Mouse (Mus musculus) MEL (cell line): ENCODE results near the gene Lrrc17. TPM values are rescaled to one million over a fixed set of nuclear protein-coding genes. Genes with fewer than 3 reads are reported as not detected.

Experiments
- DNase-seq: peaks from one replicate; pipeline ENCODE4 v3.0.0; 2011; ENCODE audit warnings: low read depth, low spot score
- H3K27ac ChIP-seq: 2 replicates; pipeline ENCODE4 v1.5.1; 2012; ENCODE audit warnings: low read depth, mild to moderate bottlenecking, control low read depth, low read length, moderate library complexity; ENCODE audit not compliant: control insufficient read depth
- H3K27me3 ChIP-seq, 2 experiments: fragments of 150-350 bp in 1 of 2; sonication (generic) in 1 of 2; 2 replicates each; pipeline ENCODE4 v1.6.1; 2012; ENCODE audit warnings: low read length in 2 of 2, mild to moderate bottlenecking in 2 of 2, improper control_type of control experiment in 1 of 2, moderate library complexity in 1 of 2; ENCODE audit not compliant: insufficient read depth in 2 of 2, control insufficient read depth in 1 of 2
- H3K36me3 ChIP-seq, 2 experiments: 2 replicates each; pipeline ENCODE4 v1.6.1; 2012 to 2014; ENCODE audit warnings: low read length in 2 of 2, improper control_type of control experiment in 1 of 2, inconsistent platforms in 1 of 2, mild to moderate bottlenecking in 1 of 2; ENCODE audit not compliant: insufficient read depth in 2 of 2, control insufficient read depth in 1 of 2
- H3K4me1 ChIP-seq, 2 experiments: fragments of 150-350 bp in 1 of 2; sonication (generic) in 1 of 2; 2 replicates each; pipeline ENCODE4 v1.6.1; 2012; ENCODE audit warnings: low read length in 2 of 2, improper control_type of control experiment in 1 of 2, mild to moderate bottlenecking in 1 of 2; ENCODE audit not compliant: insufficient read depth in 2 of 2, control insufficient read depth in 1 of 2
- H3K4me3 ChIP-seq, 2 experiments: fragments of 150-350 bp in 1 of 2; sonication (generic) in 1 of 2; 2 replicates each; pipeline ENCODE4 v1.5.1; 2012; ENCODE audit warnings: low read depth in 2 of 2, low read length in 2 of 2, mild to moderate bottlenecking in 2 of 2, moderate library complexity in 2 of 2, control low read depth in 1 of 2, improper control_type of control experiment in 1 of 2; ENCODE audit not compliant: control insufficient read depth in 1 of 2, insufficient read depth in 1 of 2
- H3K79me2 ChIP-seq: 2 replicates; pipeline ENCODE4 v1.6.1; 2012; ENCODE audit warnings: mild to moderate bottlenecking, low read length, moderate library complexity; ENCODE audit not compliant: control insufficient read depth, poor library complexity, insufficient read depth
- H3K9ac ChIP-seq: 2 replicates; pipeline ENCODE4 v1.6.1; 2012; ENCODE audit warnings: low read depth, mild to moderate bottlenecking, control low read depth, low read length, moderate library complexity; ENCODE audit not compliant: control insufficient read depth, poor library complexity, severe bottlenecking
- H3K9me3 ChIP-seq: fragments of 150-350 bp; sonication (generic); replicated peaks from 2 replicates; pipeline ENCODE4 v1.6.1; 2012; ENCODE audit warnings: mild to moderate bottlenecking, low read length, improper control_type of control experiment, moderate library complexity; ENCODE audit not compliant: insufficient read depth
- BHLHE40 ChIP-seq: IDR thresholded peaks from 2 replicates; pipeline ENCODE4 v1.6.1; 2012; ENCODE audit warnings: low read depth, mild to moderate bottlenecking, inconsistent platforms, low read length, improper control_type of control experiment, borderline replicate concordance
- CTCF ChIP-seq, 3 experiments: IDR thresholded peaks in 2 of 3; conservative IDR thresholded peaks in 1 of 3; 2 replicates each; pipeline ENCODE4 v1.5.1; 2011 to 2012; ENCODE audit warnings: low read length in 3 of 3, low read depth in 2 of 3, mild to moderate bottlenecking in 2 of 3, improper control_type of control experiment in 1 of 3, inconsistent platforms in 1 of 3, mixed read lengths in 1 of 3, moderate library complexity in 1 of 3; ENCODE audit not compliant: control insufficient read depth in 1 of 3, insufficient read depth in 1 of 3, poor library complexity in 1 of 3, severe bottlenecking in 1 of 3
- ELF1 ChIP-seq: IDR thresholded peaks from 2 replicates; pipeline ENCODE4 v1.6.1; 2014; ENCODE audit warnings: low read depth, mild to moderate bottlenecking, inconsistent platforms, low read length, improper control_type of control experiment, moderate library complexity
- ETS1 ChIP-seq: IDR thresholded peaks from 2 replicates; pipeline ENCODE4 v1.6.1; 2012; ENCODE audit warnings: low read depth, mild to moderate bottlenecking, inconsistent platforms, low read length, improper control_type of control experiment, moderate library complexity
- GATA1 ChIP-seq: IDR thresholded peaks from 2 replicates; pipeline ENCODE4 v1.6.1; 2011; ENCODE audit warnings: low read depth, low read length, improper control_type of control experiment
- HCFC1 ChIP-seq: IDR thresholded peaks from 2 replicates; pipeline ENCODE4 v1.6.1; 2012; ENCODE audit warnings: low read depth, mild to moderate bottlenecking, inconsistent platforms, low read length, improper control_type of control experiment, moderate library complexity
- KAT2A ChIP-seq: conservative IDR thresholded peaks from 2 replicates; pipeline ENCODE4 v1.6.1; 2012; ENCODE audit warnings: low read depth, low read length, improper control_type of control experiment, inconsistent platforms
- MAFK ChIP-seq: IDR thresholded peaks from 2 replicates; pipeline ENCODE4 v1.6.1; 2011; ENCODE audit warnings: low read depth, mild to moderate bottlenecking, low read length, improper control_type of control experiment, borderline replicate concordance
- MEF2A ChIP-seq: IDR thresholded peaks from 2 replicates; pipeline ENCODE4 v1.6.1; 2014; ENCODE audit warnings: low read depth, mild to moderate bottlenecking, inconsistent platforms, low read length, improper control_type of control experiment; ENCODE audit not compliant: poor library complexity, insufficient replicate concordance, severe bottlenecking; ENCODE audit errors: extremely low read depth
- MXI1 ChIP-seq: IDR thresholded peaks from 2 replicates; pipeline ENCODE4 v1.6.1; 2011; ENCODE audit warnings: mild to moderate bottlenecking, low read depth, low read length, improper control_type of control experiment
- MYB ChIP-seq: IDR thresholded peaks from 2 replicates; pipeline ENCODE4 v1.6.1; 2011; ENCODE audit warnings: mild to moderate bottlenecking, low read depth, low read length, improper control_type of control experiment
- NELFE ChIP-seq: IDR thresholded peaks from 2 replicates; pipeline ENCODE4 v1.6.1; 2011; ENCODE audit warnings: low read depth, low read length, improper control_type of control experiment
- NRF1 ChIP-seq: IDR thresholded peaks from 2 replicates; pipeline ENCODE4 v1.6.1; 2014; ENCODE audit warnings: low read depth, mild to moderate bottlenecking, inconsistent platforms, low read length, improper control_type of control experiment, moderate library complexity; ENCODE audit not compliant: poor library complexity, insufficient read depth, severe bottlenecking
- POLR2A ChIP-seq, 2 experiments: IDR thresholded peaks; 2 replicates each; pipeline ENCODE4 v1.6.1; 2011 to 2012; ENCODE audit warnings: low read length in 2 of 2, mild to moderate bottlenecking in 2 of 2, control low read depth in 1 of 2, improper control_type of control experiment in 1 of 2, low read depth in 1 of 2, moderate library complexity in 1 of 2; ENCODE audit not compliant: control insufficient read depth in 1 of 2, insufficient read depth in 1 of 2, poor library complexity in 1 of 2
- POLR2AphosphoS2 ChIP-seq: IDR thresholded peaks from 2 replicates; pipeline ENCODE4 v1.6.1; 2011; ENCODE audit warnings: low read length, improper control_type of control experiment
- SIN3A ChIP-seq: IDR thresholded peaks from 2 replicates; pipeline ENCODE4 v1.6.1; 2012; ENCODE audit warnings: low read length, improper control_type of control experiment, inconsistent platforms
- SMC3 ChIP-seq: IDR thresholded peaks from 2 replicates; pipeline ENCODE4 v1.6.1; 2011; ENCODE audit warnings: low read depth, low read length, improper control_type of control experiment
- TAL1 ChIP-seq: IDR thresholded peaks from 2 replicates; pipeline ENCODE4 v1.6.1; 2012; ENCODE audit warnings: mild to moderate bottlenecking, inconsistent platforms, low read length, moderate library complexity, mixed read lengths
- TBP ChIP-seq: IDR thresholded peaks from 2 replicates; pipeline ENCODE4 v1.8.0; 2011; ENCODE audit warnings: low read depth, low read length, improper control_type of control experiment
- TCF12 ChIP-seq: IDR thresholded peaks from 2 replicates; pipeline ENCODE4 v1.6.1; 2014; ENCODE audit warnings: low read depth, mild to moderate bottlenecking, inconsistent platforms, low read length, improper control_type of control experiment, moderate library complexity
- USF1 ChIP-seq: IDR thresholded peaks from 2 replicates; pipeline ENCODE4 v1.6.1; 2014; ENCODE audit warnings: low read depth, mild to moderate bottlenecking, inconsistent platforms, low read length, improper control_type of control experiment, moderate library complexity
- USF2 ChIP-seq, 2 experiments: IDR thresholded peaks; 2 replicates each; pipeline ENCODE4 v1.6.1; 2011 to 2012; ENCODE audit warnings: improper control_type of control experiment in 2 of 2, low read length in 2 of 2, borderline replicate concordance in 1 of 2, inconsistent platforms in 1 of 2, low read depth in 1 of 2, mild to moderate bottlenecking in 1 of 2; ENCODE audit not compliant: insufficient read depth in 1 of 2
- ZC3H11A ChIP-seq: IDR thresholded peaks from 2 replicates; pipeline ENCODE4 v1.6.1; 2012; ENCODE audit warnings: low read depth, mild to moderate bottlenecking, inconsistent platforms, low read length, improper control_type of control experiment
- ZKSCAN1 ChIP-seq: IDR thresholded peaks from 2 replicates; pipeline ENCODE4 v1.6.1; 2012; ENCODE audit warnings: low read depth, mild to moderate bottlenecking, inconsistent platforms, low read length, improper control_type of control experiment, moderate library complexity
- ZMIZ1 ChIP-seq: IDR thresholded peaks from 2 replicates; pipeline ENCODE4 v1.6.1; 2012; ENCODE audit warnings: low read depth, mild to moderate bottlenecking, inconsistent platforms, low read length, improper control_type of control experiment, moderate library complexity
- polyA plus RNA-seq, 2 experiments: library from polyadenylated mRNA; stranded (reverse) in 1 of 2; unstranded in 1 of 2; fragments of >175 nt in 1 of 2; fragments of >200 nt in 1 of 2; gene quantifications; 2 replicates each; pipeline versions ENCODE4 v1.2.1 to v1.2.4; 2012; ENCODE audit warnings: low replicate concordance in 2 of 2, low read depth in 1 of 2; ENCODE audit not compliant: insufficient read length in 2 of 2, insufficient read depth in 1 of 2, missing spikeins in 1 of 2
- total RNA-seq: library from RNA; depleted of rRNA; stranded (reverse); fragments of 300-350 nt; gene quantifications from 2 replicates; pipeline ENCODE4 v1.2.3, GENCODE M21; 2012

The Lrrc17 gene
- total and polyA plus RNA-seq, 3 experiments, result not detected

- H3K27me3 ChIP-seq, result peaks cover 12 to 13% of the 10 kb centered on the region in 2 experiments
- no peaks in the 10 kb centered on the region for H3K9me3 ChIP-seq
- H3K4me3 ChIP-seq, result no peak overlapping the region
- DNase-seq, result no peak
- H3K4me1 ChIP-seq, result no peaks in the 10 kb centered on the region; a peak in 1 of 4 replicates
- TF ChIP-seq KAT2A, result no peak
- TF ChIP-seq ZKSCAN1, result no peak
- no peak for TF ChIP-seq USF1
- TF ChIP-seq TAL1, result no peak
- TF ChIP-seq CTCF (IDR thresholded peaks at IDR 0.05 in 2 of 3, conservative IDR thresholded peaks at IDR 0.05 in 1 of 3; ENCODE audit: control insufficient read depth in 1 of 3, insufficient read depth in 1 of 3, low read depth in 2 of 3, low read length in 3 of 3, poor library complexity in 1 of 3, severe bottlenecking in 1 of 3), result no peak
- TF ChIP-seq TCF12, result no peak
- TF ChIP-seq HCFC1, result no peak
- no peak for TF ChIP-seq POLR2A (IDR thresholded peaks at IDR 0.05; ENCODE audit: control insufficient read depth in 1 of 2, insufficient read depth in 1 of 2, low read depth in 1 of 2, low read length in 2 of 2, poor library complexity in 1 of 2)
- no peak for TF ChIP-seq ZC3H11A
- no peak for TF ChIP-seq ZMIZ1
- TF ChIP-seq BHLHE40, result no peak
- no peak for TF ChIP-seq NELFE
- no peak for TF ChIP-seq POLR2AphosphoS2
- no peak for TF ChIP-seq GATA1
- no peak for TF ChIP-seq NRF1
- TF ChIP-seq MEF2A, result no peak
- no peak for TF ChIP-seq MXI1
- TF ChIP-seq TBP, result no peak
- no peak for TF ChIP-seq ETS1
- H3K9ac ChIP-seq, result no peak overlapping the region
- no peaks in the 10 kb centered on the region for H3K79me2 ChIP-seq
- H3K36me3 ChIP-seq, result peaks cover 0 to 3% of the 10 kb centered on the region in 2 experiments; a peak in 2 of 4 replicates
- H3K27ac ChIP-seq, result no peak overlapping the region
These were observed 44.9 kb downstream of the Lrrc17 start for GRCm38 (mm10) chr5:21588220-21588619.

DNA sequence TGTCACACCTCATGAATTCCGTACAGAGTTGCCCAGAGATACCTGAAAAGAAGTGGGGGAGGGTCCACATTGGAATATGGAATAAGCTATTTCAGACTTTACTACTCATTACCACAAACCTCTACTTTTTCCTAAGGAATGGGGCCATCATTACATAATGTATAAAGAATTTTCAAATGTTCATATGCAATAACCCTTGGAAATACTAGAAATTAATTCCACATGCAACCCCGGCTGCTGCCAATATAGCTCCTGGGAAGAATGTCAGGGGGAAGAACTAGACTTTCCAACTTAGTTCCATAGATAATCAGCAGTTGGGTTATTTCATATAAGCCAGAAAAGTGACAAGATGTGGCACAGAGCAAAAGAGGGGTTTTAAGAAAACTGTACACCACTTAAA is 48.7 kb downstream of the Lrrc17 start:
- H3K79me2 ChIP-seq, result no peaks in the 10 kb centered on the region
- no peak overlapping the region for H3K9ac ChIP-seq
- TF ChIP-seq USF2 (IDR thresholded peaks at IDR 0.05; ENCODE audit: borderline replicate concordance in 1 of 2, insufficient read depth in 1 of 2, low read depth in 1 of 2, low read length in 2 of 2), result no peak
- no peak for TF ChIP-seq TCF12
- no peak for TF ChIP-seq KAT2A
- TF ChIP-seq ELF1, result no peak
- no peak for TF ChIP-seq MYB
- TF ChIP-seq ZC3H11A, result no peak
- TF ChIP-seq MAFK, result no peak
- no peak for TF ChIP-seq NRF1
- no peak for TF ChIP-seq CTCF (IDR thresholded peaks at IDR 0.05 in 2 of 3, conservative IDR thresholded peaks at IDR 0.05 in 1 of 3; ENCODE audit: control insufficient read depth in 1 of 3, insufficient read depth in 1 of 3, low read depth in 2 of 3, low read length in 3 of 3, poor library complexity in 1 of 3, severe bottlenecking in 1 of 3)
- TF ChIP-seq SMC3, result no peak
- TF ChIP-seq SIN3A, result no peak
- TF ChIP-seq, all 39 proteins: peak for 0
- Histone ChIP-seq H3K27ac (no peak overlapping the region), H3K9me3 (no peaks in the 10 kb centered on the region), H3K4me1 (no peaks in the 10 kb centered on the region; a peak in 1 of 4 replicates), H3K36me3 (peaks cover 0 to 1% of the 10 kb centered on the region in 2 experiments; a peak in 2 of 4 replicates), H3K4me3 (no peak overlapping the region), H3K27me3 (peaks cover 2% of the 10 kb centered on the region in 2 experiments)
- no peak for DNase-seq
